Mouse (Mus musculus) forebrain, postnatal 0 days (tissue): ENCODE measurements at regions not wholly inside any gene's neighbourhood (a gene's known extent, or its start where the extent isn't known, plus 50 kb on each side); places are given as distances from the start of the nearest gene placed in this dataset.
A peak's percentile ranks its signal among the peaks of the same experiment; 100 is the strongest.

Source experiments
- ATAC-seq: fragments of 200-750 bp; cut with Nextera tagmentation; 2 replicates; pipeline ENCODE4 v1.8.0; 2017; ENCODE audit warnings: mild to moderate bottlenecking, moderate library complexity
- DNase-seq: peaks from one replicate; pipeline ENCODE4 v3.0.0-alpha.2; 2015
- H3K27ac ChIP-seq: fragments of 300-500 bp; sonication (generic); 2 replicates; pipeline ENCODE4 v1.5.1; 2014; ENCODE audit warnings: low read depth, mild to moderate bottlenecking, antibody characterized with exemption, low read length, moderate library complexity, mixed read lengths
- H3K27me3 ChIP-seq: fragments of 300-500 bp; sonication (generic); 2 replicates; pipeline ENCODE4 v1.6.1; 2014; ENCODE audit warnings: mild to moderate bottlenecking, low read length, mixed read lengths; ENCODE audit not compliant: insufficient read depth
- H3K36me3 ChIP-seq: fragments of 300-500 bp; sonication (generic); 2 replicates; pipeline ENCODE4 v1.6.1; 2014; ENCODE audit warnings: mild to moderate bottlenecking, moderate library complexity; ENCODE audit not compliant: insufficient read depth
- H3K4me1 ChIP-seq: fragments of 300-500 bp; sonication (generic); 2 replicates; pipeline ENCODE4 v1.6.1; 2014; ENCODE audit warnings: antibody characterized with exemption; ENCODE audit not compliant: insufficient read depth
- H3K4me2 ChIP-seq: fragments of 300-500 bp; sonication (generic); 2 replicates; pipeline ENCODE4 v1.6.1; 2014; ENCODE audit warnings: low read depth, mild to moderate bottlenecking, moderate library complexity
- H3K4me3 ChIP-seq: fragments of 300-500 bp; sonication (generic); 2 replicates; pipeline ENCODE4 v1.5.1; 2014; ENCODE audit warnings: low read depth, low read length, mixed read lengths
- H3K9ac ChIP-seq: fragments of 300-500 bp; sonication (generic); 2 replicates; pipeline ENCODE4 v1.6.1; 2014; ENCODE audit warnings: mild to moderate bottlenecking
- H3K9me3 ChIP-seq: fragments of 300-500 bp; sonication (generic); 2 replicates; pipeline ENCODE4 v1.6.1; 2016; ENCODE audit warnings: low read length
- CTCF ChIP-seq: sonication (generic); IDR thresholded peaks from 2 replicates; pipeline ENCODE4 v1.5.1; 2016; ENCODE audit warnings: antibody characterized with exemption, control low read depth, low read depth
- WGBS: fragments of 180-500 bp; shearing (Covaris S2); extraction: QIAGEN DNeasy Blood & Tissue Kit; methylation state at CpG from one replicate; pipeline ENCODE4 v1.1.7; 2014; 5-methylcytosine and 5-hydroxymethylcytosine counted together

GRCm38 (mm10) chr6:51728816-51729562 is 205.3 kb downstream of the Snx10 start:
- no peaks in the 10 kb centered on the region for H3K36me3 ChIP-seq
- H3K27me3 ChIP-seq = no peaks in the 10 kb centered on the region
- peak; percentile 30; the same call in 1 of the 2 replicates for ATAC-seq
- 37% methylated on average over 10 of the region's 10 CpGs for WGBS
- no peaks in the 10 kb centered on the region for H3K9me3 ChIP-seq
- H3K4me3 ChIP-seq = no peak overlapping the region
- no peak for TF ChIP-seq CTCF
- no peak overlapping the region for H3K9ac ChIP-seq
- peaks cover 7% of the 10 kb centered on the region for H3K4me1 ChIP-seq
- H3K27ac ChIP-seq = peak overlapping the region; percentile 59
- peak; percentile 58 for DNase-seq
- no peak overlapping the region for H3K4me2 ChIP-seq

DNA sequence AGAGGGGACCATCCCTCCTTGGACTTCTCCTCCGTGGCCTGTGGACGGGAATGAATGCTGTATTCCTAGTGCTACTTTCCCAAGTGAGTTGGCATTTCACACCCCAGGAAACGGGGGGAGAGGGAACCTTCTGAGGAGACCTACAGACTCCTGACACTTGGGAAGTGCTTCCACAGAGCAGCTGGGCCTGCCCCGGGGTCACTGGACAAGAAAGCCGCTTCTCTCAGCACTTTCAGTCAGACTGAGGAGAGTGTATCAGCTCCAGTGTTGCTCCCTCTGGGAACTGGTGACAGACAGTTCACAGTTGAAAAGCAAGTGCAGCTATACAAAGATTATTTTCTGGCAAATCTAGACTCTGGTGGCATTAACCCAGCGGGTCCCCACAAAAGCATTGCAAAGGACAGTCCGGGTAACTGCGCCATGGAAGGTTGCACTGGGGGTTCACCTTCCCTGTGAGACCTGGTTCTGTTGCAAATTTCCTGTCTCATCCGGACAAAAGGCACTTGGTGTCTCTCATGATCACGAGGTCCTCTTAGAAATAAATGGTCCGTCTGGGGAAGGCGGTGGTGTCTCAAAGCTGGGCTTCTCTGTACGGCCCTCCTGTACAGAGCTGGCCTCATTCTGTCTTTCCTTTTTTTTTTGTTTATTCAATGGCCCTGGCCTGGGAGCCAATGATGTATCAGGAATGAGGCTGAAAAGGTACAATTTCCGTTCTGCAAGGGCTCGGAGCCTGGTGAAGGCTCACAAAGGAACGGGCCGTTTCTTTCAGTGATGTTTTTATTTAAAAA is 207.1 kb downstream of the Snx10 start:
- peak overlapping the region; percentile 45; the same call in 1 of the 2 replicates for H3K27ac ChIP-seq

GRCm38 (mm10) chr6:51732298-51732895 is 208.7 kb downstream of the Snx10 start:
- H3K9me3 ChIP-seq = no peaks in the 10 kb centered on the region
- no peak for ATAC-seq
- H3K4me3 ChIP-seq = no peak overlapping the region
- TF ChIP-seq CTCF = no peak
- peaks cover 7% of the 10 kb centered on the region for H3K4me1 ChIP-seq
- peak overlapping the region; percentile 67 for H3K27ac ChIP-seq
- H3K9ac ChIP-seq = no peak overlapping the region
- no peaks in the 10 kb centered on the region for H3K27me3 ChIP-seq
- H3K36me3 ChIP-seq = no peaks in the 10 kb centered on the region
- H3K4me2 ChIP-seq = no peak overlapping the region
- DNase-seq = peak; percentile 61
- WGBS = 47% methylated on average over 11 of the region's 11 CpGs

More for the DNA sequence above, 207.1 kb downstream of the Snx10 start:
- no peaks in the 10 kb centered on the region for H3K27me3 ChIP-seq
- WGBS = 31% methylated on average over 17 of the region's 17 CpGs
- no peak overlapping the region for H3K4me2 ChIP-seq
- no peak overlapping the region for H3K9ac ChIP-seq
- peaks cover 7% of the 10 kb centered on the region for H3K4me1 ChIP-seq
- H3K36me3 ChIP-seq = no peaks in the 10 kb centered on the region
- TF ChIP-seq CTCF = no peak
- DNase-seq (no peak), ATAC-seq (peak; percentile 59)
- H3K4me3 ChIP-seq = no peak overlapping the region
- H3K9me3 ChIP-seq = no peaks in the 10 kb centered on the region

DNA sequence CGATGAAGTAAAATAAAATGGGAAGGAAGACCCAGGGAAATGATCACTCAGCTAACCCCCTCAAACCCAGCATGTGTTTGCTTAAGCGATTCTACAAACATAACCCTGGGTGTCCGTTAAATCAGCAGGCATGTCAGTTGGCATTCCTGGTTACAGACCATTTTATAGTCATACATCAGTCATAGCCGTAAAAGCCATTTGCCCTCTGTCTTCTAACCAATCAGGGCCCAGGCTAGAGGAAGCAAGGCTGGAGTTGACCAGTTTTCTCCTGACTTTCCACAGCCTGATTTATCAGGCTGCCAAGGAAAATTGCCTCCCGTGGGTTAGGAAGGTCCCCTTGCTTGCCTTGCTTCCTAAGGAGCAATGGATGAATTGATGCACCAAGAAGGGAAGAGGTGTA is 212.3 kb downstream of the Snx10 start:
- no peak for TF ChIP-seq CTCF
- DNase-seq = no peak
- Histone ChIP-seq H3K4me1 (no peaks in the 10 kb centered on the region; the same call in none of the 2 replicates), H3K4me3 (no peak overlapping the region), H3K9me3 (no peaks in the 10 kb centered on the region), H3K27ac (no peak overlapping the region), H3K27me3 (no peaks in the 10 kb centered on the region), H3K4me2 (no peak overlapping the region), H3K9ac (no peak overlapping the region), H3K36me3 (no peaks in the 10 kb centered on the region)
- WGBS = 85% methylated on average over 5 of the region's 5 CpGs
- ATAC-seq = no peak

DNA sequence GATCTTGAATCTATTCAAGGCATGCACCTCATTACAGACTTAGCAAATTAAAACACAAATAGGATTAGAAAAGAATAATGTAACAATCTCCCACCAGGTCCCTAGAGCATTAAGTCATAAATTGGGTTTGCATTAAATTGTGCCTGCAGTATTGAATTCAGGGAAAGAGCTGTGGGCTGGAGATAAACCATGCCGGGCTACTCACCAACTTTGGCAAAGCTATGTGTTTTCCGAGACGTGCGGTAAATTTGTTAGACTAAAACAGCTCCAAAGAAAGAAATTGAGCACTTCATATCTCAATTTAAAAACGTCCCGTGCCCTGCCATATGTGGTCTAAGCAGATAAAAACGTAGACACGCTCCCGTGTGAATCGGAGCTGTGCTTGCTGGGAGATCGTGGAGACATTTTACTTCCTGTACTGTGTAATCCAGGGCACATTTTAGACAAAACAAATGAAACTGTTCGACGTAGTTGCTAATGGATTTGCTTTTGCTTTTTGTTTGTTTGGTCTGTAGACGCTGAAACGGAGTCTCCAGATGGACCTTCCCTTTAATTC is 219.5 kb downstream of the Snx10 start:
- Histone ChIP-seq H3K27ac (no peak overlapping the region), H3K36me3 (no peaks in the 10 kb centered on the region), H3K4me3 (no peak overlapping the region), H3K27me3 (no peaks in the 10 kb centered on the region), H3K4me1 (0 out of 2 replicates have a peak, but pooled peaks cover 7% of the 10 kb centered on the region), H3K9me3 (no peaks in the 10 kb centered on the region), H3K9ac (no peak overlapping the region), H3K4me2 (no peak overlapping the region)
- no peak for DNase-seq
- WGBS = 52% methylated on average over 15 of the region's 15 CpGs
- no peak for TF ChIP-seq CTCF
- ATAC-seq = no peak

DNA sequence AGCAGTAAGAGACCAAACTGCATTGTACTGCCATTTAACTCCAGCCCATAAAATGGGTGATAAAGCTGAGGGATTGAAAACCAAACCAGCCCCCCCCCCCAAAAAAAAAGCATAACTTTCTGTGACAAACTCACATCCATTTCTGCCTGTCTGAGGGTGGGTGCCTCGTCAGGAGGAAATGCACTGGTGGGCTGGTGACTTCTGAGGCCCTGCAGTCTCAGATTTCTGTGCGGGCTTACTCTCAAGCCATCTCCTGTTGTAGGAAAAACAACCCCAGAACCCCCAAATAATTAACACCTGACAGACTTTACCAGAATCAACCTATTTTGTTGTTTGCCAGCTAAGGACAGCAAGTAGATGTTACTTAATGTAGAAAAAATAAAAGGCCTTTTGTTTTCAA is 220.9 kb downstream of the Snx10 start:
- Histone ChIP-seq H3K9ac (no peak overlapping the region), H3K36me3 (no peaks in the 10 kb centered on the region), H3K4me2 (no peak overlapping the region), H3K4me3 (no peak overlapping the region), H3K4me1 (0 out of 2 replicates have a peak, but pooled peaks cover 7% of the 10 kb centered on the region), H3K9me3 (no peaks in the 10 kb centered on the region), H3K27ac (no peak overlapping the region), H3K27me3 (no peaks in the 10 kb centered on the region)
- no peak for TF ChIP-seq CTCF
- DNase-seq (no peak), ATAC-seq (no peak)
- 87% methylated on average over 2 of the region's 2 CpGs for WGBS
